Mouse (Mus musculus) left cerebral cortex, adult 6 months (tissue): ENCODE data around the gene Alg14. TPM values are rescaled to one million over a fixed set of nuclear protein-coding genes. Genes with fewer than 3 reads are reported as not detected.

Experiments used
- long read RNA-seq, 2 experiments: library from polyadenylated mRNA; unstranded; transcript quantifications; one replicate each; pipeline ENCODE4 v2.0.0; 2019 to 2020
- polyA plus RNA-seq: library from polyadenylated mRNA; unstranded; fragments of <200 nt; fragmentation: Nextera tagmentation; gene quantifications from 2 replicates; pipeline ENCODE4 v1.2.3, GENCODE M21; 2021

Alg14 gene
- 24.4 and 29.3 TPM in 2 replicates for polyA plus RNA-seq
- long read RNA-seq, experiment 1, transcript Alg14-201 (4 exons, 2,037 nt), result major isoform, 54 of 67 reads
- long read RNA-seq, experiment 1, transcript Alg14-204 (3 exons, 441 nt), result minor isoform, 11 of 67 reads
- long read RNA-seq, experiment 1, partial matches to known transcripts, result 1 of 67 reads
- long read RNA-seq, experiment 1, other reads (novel, unspliced or antisense), result 1 of 67 reads
- long read RNA-seq, experiment 2, transcript Alg14-201 (4 exons, 2,037 nt), result major isoform, 16 of 26 reads
- long read RNA-seq, experiment 2, partial matches to known transcripts, result 1 of 26 reads
- long read RNA-seq, experiment 2, other reads (novel, unspliced or antisense), result 6 of 26 reads

DNA sequence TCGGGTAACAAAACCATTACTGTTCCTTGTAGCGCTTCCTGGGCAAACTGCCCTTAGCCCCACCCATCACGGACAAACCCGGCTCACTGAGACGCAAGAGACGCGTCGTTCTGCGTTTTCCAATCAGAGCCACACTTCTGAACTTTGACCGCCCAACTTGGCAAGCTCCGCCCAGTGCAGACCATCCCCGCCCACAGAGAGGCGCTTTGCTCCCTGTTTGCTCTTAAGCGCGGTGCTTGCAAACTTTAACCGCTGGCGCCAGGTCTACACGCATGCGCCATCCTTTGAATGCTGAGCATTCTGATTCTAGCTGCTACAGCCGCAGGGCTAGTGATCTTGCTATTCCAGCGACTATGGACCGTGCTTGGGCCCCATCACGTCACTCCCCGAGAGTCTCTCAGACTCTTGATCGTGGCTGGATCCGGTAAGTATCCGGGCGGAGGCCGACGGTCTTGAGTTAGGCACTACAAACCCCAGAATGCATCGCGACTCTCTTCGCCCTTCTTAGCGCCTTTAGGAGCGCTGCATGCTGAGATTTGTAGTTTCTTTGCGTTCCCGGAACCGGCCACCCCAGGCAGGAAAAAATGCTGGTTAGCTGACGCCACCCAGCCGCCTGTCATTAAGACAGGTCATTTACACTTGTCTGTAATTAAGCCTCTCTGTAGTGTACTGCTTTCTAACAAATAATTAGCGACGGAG lies at the start of gene Alg14:
Gene Alg14 (plus strand): TSS at position 214 of the 699 bp plus-strand sequence.

DNA sequence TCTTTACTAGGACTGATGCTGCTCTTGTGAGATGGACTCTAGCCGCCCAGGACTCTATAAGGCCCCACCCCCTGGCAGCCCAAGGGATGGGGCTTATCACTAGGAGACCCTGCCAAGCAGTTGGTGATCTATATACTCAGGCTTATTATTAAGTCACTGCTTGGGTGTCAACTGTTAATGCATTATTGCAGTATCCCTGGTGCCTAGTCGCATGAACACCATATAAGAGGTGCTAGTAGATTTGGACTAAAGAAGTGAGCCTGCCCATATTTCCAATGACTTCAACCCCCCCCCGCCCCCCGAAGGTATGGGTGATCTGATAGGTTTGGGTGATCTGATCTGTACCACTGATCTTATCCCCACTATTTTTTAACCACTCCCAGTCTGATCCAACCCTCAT lies 8.6 kb upstream of the Alg14 start, which contains the start of gene Tmem56:
Gene Tmem56 (minus strand): TSS at position 101 of the 400 bp plus-strand sequence.

Other genes starting within 250 kb of the Alg14 start
- gene Rwdd3, start 120.1 kb upstream of the Alg14 start, polyA plus RNA-seq, result 10.3 and 12.0 TPM in 2 replicates
- 12.4 and 14.3 TPM in 2 replicates for gene Tmem56, start 8.7 kb upstream of the Alg14 start, polyA plus RNA-seq
- 70.6 and 81.0 TPM in 2 replicates for gene Cnn3, start 134.7 kb downstream of the Alg14 start, polyA plus RNA-seq
- 0.23 and 0.39 TPM in 2 replicates for gene Slc44a3, start 240.6 kb downstream of the Alg14 start, polyA plus RNA-seq